Mouse (Mus musculus) heart, embryonic 13.5 days (tissue): ENCODE data around the gene Lrrc45. TPM values are rescaled to one million over a fixed set of nuclear protein-coding genes. Genes with fewer than 3 reads are reported as not detected.
"Not testable (repeated sequence)": the region's sequence is repeated elsewhere in the genome, so short reads cannot be mapped to it uniquely, and the experiment has no call there.

Source experiments
- ATAC-seq: fragments of 200-750 bp; cut with Nextera tagmentation; 2 replicates; pipeline ENCODE4 v1.8.0; 2017; ENCODE audit warnings: moderate TSS enrichment; ENCODE audit not compliant: insufficient number of reproducible peaks, low FRiP score, low TSS enrichment; ENCODE audit errors: extremely low read depth
- H3K27ac ChIP-seq: fragments of 300-500 bp; sonication (generic); replicated peaks from 2 replicates; pipeline ENCODE4 v1.5.1; 2015; ENCODE audit warnings: moderate library complexity, mild to moderate bottlenecking, inconsistent platforms
- H3K27me3 ChIP-seq: fragments of 300-500 bp; sonication (generic); replicated peaks from 2 replicates; pipeline ENCODE4 v1.6.1; 2015; ENCODE audit warnings: mild to moderate bottlenecking, inconsistent platforms
- H3K36me3 ChIP-seq: fragments of 300-500 bp; sonication (generic); 2 replicates; pipeline ENCODE4 v1.6.1; 2015; ENCODE audit warnings: mild to moderate bottlenecking, inconsistent platforms
- H3K4me1 ChIP-seq: fragments of 300-500 bp; sonication (generic); 2 replicates; pipeline ENCODE4 v1.6.1; 2015; ENCODE audit warnings: inconsistent platforms
- H3K4me2 ChIP-seq: fragments of 300-500 bp; sonication (generic); 2 replicates; pipeline ENCODE4 v1.6.1; 2015; ENCODE audit warnings: inconsistent platforms, mild to moderate bottlenecking, moderate library complexity
- H3K4me3 ChIP-seq: fragments of 300-500 bp; sonication (generic); 2 replicates; pipeline ENCODE4 v1.5.1; 2015; ENCODE audit warnings: moderate library complexity, mild to moderate bottlenecking, inconsistent platforms
- H3K9ac ChIP-seq: fragments of 300-500 bp; sonication (generic); 2 replicates; pipeline ENCODE4 v1.6.1; 2015; ENCODE audit warnings: inconsistent platforms, mild to moderate bottlenecking, moderate library complexity
- H3K9me3 ChIP-seq: fragments of 300-500 bp; sonication (generic); 2 replicates; pipeline ENCODE4 v1.6.1; 2016; ENCODE audit warnings: inconsistent platforms
- WGBS: fragments of 180-500 bp; shearing (Covaris S2); methylation state at CpG from one replicate; pipeline ENCODE4 v1.1.7; 2015; ENCODE audit warnings: mixed read lengths; 5-methylcytosine and 5-hydroxymethylcytosine counted together
- polyA plus RNA-seq: library from polyadenylated mRNA; unstranded; fragments of >200 nt; fragmentation: Nextera tagmentation; extraction: Ambion mirVana; gene quantifications from 2 replicates; pipeline ENCODE4 v1.2.1, GENCODE M21; 2015

Lrrc45 gene
- polyA plus RNA-seq, 1 experiment from 2014 or later = 28.1 TPM

DNA sequence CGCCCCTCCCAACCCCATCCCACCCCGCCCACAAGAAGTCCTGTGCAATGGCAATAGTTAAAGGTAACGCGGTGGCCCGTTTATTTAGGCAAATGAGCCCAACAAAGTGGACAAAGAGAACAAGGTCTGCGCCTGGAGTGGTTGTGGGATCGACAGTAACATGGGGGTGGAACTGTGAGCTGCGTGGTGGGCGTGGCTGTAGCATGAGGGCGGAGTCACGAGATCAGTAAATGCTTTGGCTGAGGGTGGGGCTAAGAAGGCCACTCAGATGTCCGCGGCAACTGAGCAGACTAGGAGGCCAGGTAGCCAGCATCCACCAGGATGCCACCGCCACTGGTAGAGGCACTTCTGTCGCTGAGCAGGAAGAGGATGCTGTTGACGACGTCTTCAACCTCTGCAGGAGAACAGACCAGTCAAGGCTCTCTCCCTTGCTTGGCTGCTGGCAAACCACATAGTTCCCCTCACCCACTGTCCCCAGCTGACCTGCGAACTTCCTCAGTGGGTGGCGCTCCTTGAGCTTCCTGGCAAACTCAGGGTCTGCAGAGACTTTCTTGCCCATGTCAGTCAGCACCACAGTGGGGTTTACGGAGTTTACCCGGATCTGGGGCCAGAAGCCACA lies 15.8 kb downstream of the Lrrc45 start:
- not testable (repeated sequence) for H3K27ac ChIP-seq, H3K4me3 ChIP-seq, H3K9me3 ChIP-seq, ATAC-seq, H3K36me3 ChIP-seq
- Histone ChIP-seq H3K4me2 (peak overlapping the region; percentile 41), H3K9ac (0 out of 2 replicates have a peak overlapping the region, but pooled peaks have one; percentile 8), H3K4me1 (peaks cover 22% of the 10 kb centered on the region), H3K27me3 (peaks cover 50% of the 10 kb centered on the region)
- WGBS = 2% methylated on average over 18 of the region's 21 CpGs

GRCm38 (mm10) chr11:120730331-120730870 lies 16.7 kb downstream of the Lrrc45 start:
- WGBS = 79% methylated on average over 10 of the region's 10 CpGs
- Histone ChIP-seq H3K9me3 (no peaks in the 10 kb centered on the region), H3K4me1 (peaks cover 22% of the 10 kb centered on the region), H3K27me3 (peaks cover 46% of the 10 kb centered on the region), H3K4me2 (no peak overlapping the region), H3K27ac (no peak overlapping the region), H3K9ac (no peak overlapping the region), H3K4me3 (no peak overlapping the region), H3K36me3 (no peaks in the 10 kb centered on the region)
- no peak for ATAC-seq

- Histone ChIP-seq H3K4me2 (no peak overlapping the region), H3K9ac (no peak overlapping the region), H3K4me1 (peaks cover 20% of the 10 kb centered on the region), H3K27ac (peak overlapping the region; percentile 56; the same call in 1 of the 2 replicates), H3K4me3 (no peak overlapping the region), H3K27me3 (peaks cover 37% of the 10 kb centered on the region), H3K9me3 (no peaks in the 10 kb centered on the region), H3K36me3 (no peaks in the 10 kb centered on the region)
- WGBS = 90% methylated on average over 1 of the region's 1 CpGs
- no peak for ATAC-seq
Observed at GRCm38 (mm10) chr11:120731395-120731794, 17.7 kb downstream of the Lrrc45 start.

- Histone ChIP-seq H3K4me3 (no peak within 1 kb of the TSS), H3K9ac (no peak within 1 kb of the TSS), H3K9me3 (no peaks in the 10 kb centered on the region), H3K4me1 (peaks cover 14% of the 10 kb centered on the region), H3K27ac (peak within 1 kb of the TSS; percentile 56; the same call in 1 of the 2 replicates), H3K4me2 (no peak within 1 kb of the TSS), H3K36me3 (no peaks in the 10 kb centered on the region), H3K27me3 (peaks cover 38% of the 10 kb centered on the region)
- 55% methylated on average over 12 of the region's 12 CpGs for WGBS
- no peak for ATAC-seq
Observed at GRCm38 (mm10) chr11:120731858-120732680, 18.3 kb downstream of the Lrrc45 start, which contains the start of gene Cbr2. Cbr2 (minus strand) TSS chr11:120732114.

DNA sequence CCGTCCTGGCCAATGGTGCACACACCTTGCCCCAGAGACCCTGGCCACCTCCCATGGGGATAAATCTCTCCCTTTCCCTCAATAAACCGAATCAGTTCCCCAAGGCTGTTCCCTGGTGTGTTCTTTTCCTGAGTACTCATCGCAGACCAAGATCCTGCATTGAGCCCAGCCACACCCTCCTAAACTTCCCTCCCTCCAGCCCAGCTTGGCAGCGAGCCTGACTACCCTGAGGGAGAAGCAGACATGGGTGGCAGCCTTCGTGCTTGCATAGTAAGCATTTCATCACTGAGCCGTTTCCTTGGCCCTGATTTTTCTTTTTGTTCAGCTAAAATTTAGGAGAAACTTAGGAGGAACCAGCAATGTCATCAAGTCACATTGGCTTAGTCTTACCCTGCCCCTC lies 19.8 kb downstream of the Lrrc45 start:
- peaks cover 14% of the 10 kb centered on the region for H3K4me1 ChIP-seq
- H3K4me2 ChIP-seq = no peak overlapping the region
- peaks cover 33% of the 10 kb centered on the region for H3K27me3 ChIP-seq
- no peak overlapping the region for H3K4me3 ChIP-seq
- 51% methylated on average over 6 of the region's 6 CpGs for WGBS
- no peak overlapping the region for H3K27ac ChIP-seq
- H3K9ac ChIP-seq = no peak overlapping the region
- no peaks in the 10 kb centered on the region for H3K9me3 ChIP-seq
- H3K36me3 ChIP-seq = no peaks in the 10 kb centered on the region
- no peak for ATAC-seq

GRCm38 (mm10) chr11:120736424-120736823 lies 22.7 kb downstream of the Lrrc45 start:
- peaks cover 20% of the 10 kb centered on the region for H3K27me3 ChIP-seq
- no peak overlapping the region for H3K4me2 ChIP-seq
- no peaks in the 10 kb centered on the region for H3K36me3 ChIP-seq
- 65% methylated on average over 6 of the region's 6 CpGs for WGBS
- H3K4me1 ChIP-seq = peaks cover 10% of the 10 kb centered on the region; the same call in 1 of the 2 replicates
- H3K27ac ChIP-seq = no peak overlapping the region
- H3K4me3 ChIP-seq = no peak overlapping the region
- H3K9ac ChIP-seq = no peak overlapping the region
- no peaks in the 10 kb centered on the region for H3K9me3 ChIP-seq
- no peak for ATAC-seq

- Histone ChIP-seq H3K4me3 (no peak overlapping the region), H3K4me1 (no peaks in the 10 kb centered on the region), H3K36me3 (no peaks in the 10 kb centered on the region), H3K27me3 (peaks cover 17% of the 10 kb centered on the region), H3K9ac (no peak overlapping the region), H3K4me2 (no peak overlapping the region), H3K27ac (no peak overlapping the region), H3K9me3 (no peaks in the 10 kb centered on the region)
- 82% methylated on average over 5 of the region's 5 CpGs for WGBS
- ATAC-seq = no peak
Observed at GRCm38 (mm10) chr11:120740981-120741380, 27.3 kb downstream of the Lrrc45 start.

DNA sequence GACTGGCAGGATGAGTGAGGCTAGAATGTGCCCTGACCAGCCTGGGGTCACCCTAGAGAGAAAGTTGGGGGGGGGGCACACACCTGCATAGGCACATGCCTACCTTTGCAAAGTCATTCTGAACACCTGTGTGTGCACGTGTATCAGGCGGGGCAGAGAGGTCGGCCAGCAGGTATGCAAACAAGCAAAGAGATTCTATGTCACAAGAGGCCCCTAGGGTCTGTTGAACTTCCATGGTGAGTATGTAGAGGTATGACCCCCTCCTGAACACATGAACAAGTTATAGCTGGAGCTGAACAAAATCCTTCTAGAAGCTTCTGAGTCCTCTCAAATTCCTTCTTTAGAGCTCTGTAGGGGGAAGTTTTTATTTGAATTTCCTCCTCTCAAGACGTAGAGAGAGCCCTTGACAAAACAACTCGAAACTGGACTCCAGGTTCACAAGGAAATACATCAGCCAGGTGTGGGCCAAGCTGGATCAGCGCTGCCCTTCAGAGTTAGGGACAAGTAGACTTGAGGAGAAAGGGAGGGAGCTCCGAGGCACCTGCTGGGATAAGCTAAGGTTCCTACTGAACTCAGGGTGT lies 30.5 kb downstream of the Lrrc45 start:
- peaks cover 10% of the 10 kb centered on the region; the same call in 1 of the 2 replicates for H3K27me3 ChIP-seq
- H3K27ac ChIP-seq = no peak overlapping the region
- WGBS = 73% methylated on average over 7 of the region's 7 CpGs
- H3K4me1 ChIP-seq = no peaks in the 10 kb centered on the region
- H3K4me3 ChIP-seq = no peak overlapping the region
- no peak overlapping the region for H3K4me2 ChIP-seq
- H3K9me3 ChIP-seq = no peaks in the 10 kb centered on the region
- no peak for ATAC-seq
- no peak overlapping the region for H3K9ac ChIP-seq
- no peaks in the 10 kb centered on the region for H3K36me3 ChIP-seq

- peaks cover 14% of the 10 kb centered on the region for H3K27me3 ChIP-seq
- no peak overlapping the region for H3K4me2 ChIP-seq
- no peak overlapping the region for H3K4me3 ChIP-seq
- no peaks in the 10 kb centered on the region for H3K4me1 ChIP-seq
- no peak overlapping the region for H3K27ac ChIP-seq
- H3K36me3 ChIP-seq = no peaks in the 10 kb centered on the region
- ATAC-seq = no peak
- H3K9ac ChIP-seq = no peak overlapping the region
- no peaks in the 10 kb centered on the region for H3K9me3 ChIP-seq
- 72% methylated on average over 4 of the region's 4 CpGs for WGBS
Observed at GRCm38 (mm10) chr11:120747974-120748373, 34.2 kb downstream of the Lrrc45 start.

DNA sequence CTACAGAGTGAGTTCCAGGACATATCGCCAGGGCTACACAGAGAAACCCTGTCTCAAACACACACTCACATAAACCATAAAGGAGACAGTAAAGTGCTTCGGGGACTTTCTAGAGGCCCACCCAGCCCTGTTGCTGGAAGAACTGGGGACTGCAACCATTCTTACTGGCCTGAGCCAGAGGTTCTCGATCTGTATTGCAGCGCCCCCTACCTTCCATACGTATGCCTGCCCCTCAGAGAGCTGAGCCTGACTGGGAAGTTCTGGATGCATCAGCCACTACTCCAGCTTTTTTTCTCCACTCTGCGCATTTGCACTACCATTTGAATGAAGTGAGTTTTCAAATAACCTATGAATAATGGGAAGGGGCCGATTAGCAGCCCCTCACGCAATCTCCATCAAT lies 35.7 kb downstream of the Lrrc45 start:
- Histone ChIP-seq H3K4me3 (no peak overlapping the region), H3K27ac (no peak overlapping the region), H3K4me2 (no peak overlapping the region), H3K27me3 (peaks cover 14% of the 10 kb centered on the region), H3K4me1 (no peaks in the 10 kb centered on the region), H3K9me3 (no peaks in the 10 kb centered on the region), H3K36me3 (no peaks in the 10 kb centered on the region), H3K9ac (no peak overlapping the region)
- ATAC-seq = no peak
- WGBS = 55% methylated on average over 8 of the region's 8 CpGs

GRCm38 (mm10) chr11:120751606-120752005 lies 37.9 kb downstream of the Lrrc45 start:
- ATAC-seq = no peak
- Histone ChIP-seq H3K4me2 (no peak overlapping the region), H3K27ac (no peak overlapping the region), H3K4me1 (no peaks in the 10 kb centered on the region), H3K27me3 (peaks cover 11% of the 10 kb centered on the region), H3K36me3 (no peaks in the 10 kb centered on the region), H3K4me3 (no peak overlapping the region), H3K9ac (no peak overlapping the region), H3K9me3 (peaks cover 3% of the 10 kb centered on the region; the same call in 1 of the 2 replicates)
- 68% methylated on average over 4 of the region's 4 CpGs for WGBS
